Mouse (Mus musculus) kidney, embryonic 15.5 days (tissue): ENCODE results near the gene D6Ertd527e. TPM values are rescaled to one million over a fixed set of nuclear protein-coding genes. Genes with fewer than 3 reads are reported as not detected.

ENCODE experiments used
- ATAC-seq: fragments of 200-750 bp; cut with Nextera tagmentation; replicated peaks from 2 replicates; pipeline ENCODE4 v1.8.0; 2017; ENCODE audit warnings: moderate TSS enrichment; ENCODE audit not compliant: low FRiP score
- H3K27ac ChIP-seq: fragments of 300-500 bp; sonication (generic); 2 replicates; pipeline ENCODE4 v1.5.1; 2015; ENCODE audit warnings: mild to moderate bottlenecking, inconsistent platforms
- H3K27me3 ChIP-seq: fragments of 300-500 bp; sonication (generic); 2 replicates; pipeline ENCODE4 v1.6.1; 2015; ENCODE audit warnings: inconsistent platforms
- H3K36me3 ChIP-seq: fragments of 300-500 bp; sonication (generic); 2 replicates; pipeline ENCODE4 v1.6.1; 2015; ENCODE audit warnings: inconsistent platforms
- H3K4me1 ChIP-seq: fragments of 300-500 bp; sonication (generic); 2 replicates; pipeline ENCODE4 v1.6.1; 2015; ENCODE audit warnings: inconsistent platforms
- H3K4me2 ChIP-seq: fragments of 300-500 bp; sonication (generic); 2 replicates; pipeline ENCODE4 v1.6.1; 2015; ENCODE audit warnings: moderate library complexity, mild to moderate bottlenecking, inconsistent platforms
- H3K4me3 ChIP-seq: fragments of 300-500 bp; sonication (generic); replicated peaks from 2 replicates; pipeline ENCODE4 v1.5.1; 2015; ENCODE audit warnings: mild to moderate bottlenecking, inconsistent platforms
- H3K9ac ChIP-seq: fragments of 300-500 bp; sonication (generic); 2 replicates; pipeline ENCODE4 v1.6.1; 2015; ENCODE audit warnings: mild to moderate bottlenecking, inconsistent platforms
- H3K9me3 ChIP-seq: fragments of 300-500 bp; sonication (generic); replicated peaks from 2 replicates; pipeline ENCODE4 v1.6.1; 2016; ENCODE audit warnings: inconsistent platforms
- WGBS: fragments of 180-500 bp; shearing (Covaris S2); methylation state at CpG from one replicate; pipeline ENCODE4 v1.1.7; 2015; ENCODE audit warnings: mixed read lengths; 5-methylcytosine and 5-hydroxymethylcytosine counted together
- polyA plus RNA-seq: library from polyadenylated mRNA; unstranded; fragments of >200 nt; fragmentation: Nextera tagmentation; extraction: Ambion mirVana; gene quantifications from 2 replicates; pipeline ENCODE4 v1.2.1, GENCODE M21; 2015

The D6Ertd527e gene
- 0.14 and 0.38 TPM in 2 replicates for polyA plus RNA-seq

- Histone ChIP-seq H3K9ac (no peak within 1 kb of the TSS), H3K4me2 (no peak within 1 kb of the TSS), H3K36me3 (no peaks in the 10 kb centered on the region), H3K4me1 (peaks cover 27% of the 10 kb centered on the region), H3K9me3 (no peaks in the 10 kb centered on the region), H3K4me3 (no peak within 1 kb of the TSS), H3K27me3 (no peaks in the 10 kb centered on the region), H3K27ac (no peak within 1 kb of the TSS)
- 62% methylated on average over 11 of the region's 11 CpGs for WGBS
- no peak for ATAC-seq
These were observed at the start of gene D6Ertd527e for GRCm38 (mm10) chr6:87104123-87104796. Gene D6Ertd527e, plus strand, starts transcription at chr6:87104746.

DNA sequence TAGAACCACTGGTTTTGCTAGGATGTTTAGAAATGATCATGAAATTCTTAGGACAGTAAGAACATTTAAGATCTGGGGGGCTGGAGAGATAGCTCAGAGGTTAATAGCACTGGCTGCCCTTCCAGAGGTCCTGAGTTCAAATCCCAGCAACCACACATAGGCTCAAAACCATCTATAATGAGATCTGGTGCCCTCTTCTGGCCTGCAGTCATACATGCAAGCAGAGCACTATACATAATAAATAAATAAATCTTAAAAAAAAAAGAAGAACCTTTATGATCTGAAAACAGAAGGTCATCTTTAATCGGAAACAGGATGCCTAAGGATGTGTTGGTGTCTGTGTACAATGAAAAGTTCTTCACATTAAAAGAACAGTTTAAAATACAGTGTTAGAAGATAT, 44.8 kb upstream of the D6Ertd527e start:
- Histone ChIP-seq H3K9ac (no peak overlapping the region), H3K9me3 (no peaks in the 10 kb centered on the region), H3K4me3 (no peak overlapping the region), H3K27ac (no peak overlapping the region), H3K36me3 (peaks cover 94% of the 10 kb centered on the region), H3K4me1 (no peaks in the 10 kb centered on the region), H3K27me3 (no peaks in the 10 kb centered on the region), H3K4me2 (no peak overlapping the region)
- WGBS, result 94% methylated on average over 1 of the region's 1 CpGs
- ATAC-seq, result no peak

DNA sequence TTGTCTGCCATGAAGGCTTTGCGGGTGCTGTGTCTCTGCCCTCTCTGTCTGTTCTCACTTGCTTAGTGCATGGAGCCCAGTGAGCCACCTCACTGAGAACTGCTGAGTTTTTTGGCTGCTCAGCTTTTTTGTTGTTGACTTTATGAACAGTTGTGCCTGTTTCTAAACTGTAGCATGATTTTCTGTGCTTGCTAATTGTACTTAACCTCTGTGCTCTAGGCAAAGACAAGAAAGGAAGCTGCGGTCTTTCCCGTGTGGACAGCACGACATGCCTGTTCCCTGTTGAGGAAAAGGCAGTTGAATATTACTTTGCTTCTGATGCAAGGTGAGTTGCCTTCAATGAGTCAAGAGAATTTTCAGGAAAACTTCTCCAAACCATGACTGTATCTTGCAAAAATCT, 41.0 kb upstream of the D6Ertd527e start:
- Histone ChIP-seq H3K27ac (no peak overlapping the region), H3K9ac (no peak overlapping the region), H3K4me1 (no peaks in the 10 kb centered on the region), H3K4me2 (no peak overlapping the region), H3K9me3 (no peaks in the 10 kb centered on the region), H3K27me3 (no peaks in the 10 kb centered on the region), H3K4me3 (no peak overlapping the region), H3K36me3 (peaks cover 94% of the 10 kb centered on the region)
- WGBS, result 94% methylated on average over 4 of the region's 4 CpGs
- no peak for ATAC-seq

DNA sequence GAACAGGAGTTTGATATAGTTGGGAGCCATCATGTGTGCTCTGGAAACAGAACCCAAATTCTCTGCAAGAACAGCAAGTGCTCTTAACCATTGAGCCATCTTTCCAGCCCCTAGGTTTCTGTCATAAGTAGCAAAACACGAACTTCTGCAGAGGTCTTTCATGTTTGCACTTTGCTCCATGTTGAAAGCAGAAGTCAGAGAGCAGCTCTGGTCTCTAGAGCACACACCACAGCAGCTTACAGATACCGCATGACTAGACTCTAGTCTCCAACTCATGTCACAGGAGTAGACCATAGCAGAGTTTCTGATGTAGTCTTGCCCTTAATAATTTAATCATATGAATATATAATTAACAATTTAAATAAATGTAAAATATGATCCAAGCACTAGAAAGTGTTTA, 36.3 kb upstream of the D6Ertd527e start:
- 86% methylated on average over 2 of the region's 2 CpGs for WGBS
- H3K27ac ChIP-seq, result no peak overlapping the region
- no peaks in the 10 kb centered on the region for H3K4me1 ChIP-seq
- H3K9ac ChIP-seq, result no peak overlapping the region
- no peak for ATAC-seq
- no peak overlapping the region for H3K4me3 ChIP-seq
- no peaks in the 10 kb centered on the region for H3K9me3 ChIP-seq
- H3K36me3 ChIP-seq, result peaks cover 97% of the 10 kb centered on the region
- H3K4me2 ChIP-seq, result no peak overlapping the region
- no peaks in the 10 kb centered on the region for H3K27me3 ChIP-seq

DNA sequence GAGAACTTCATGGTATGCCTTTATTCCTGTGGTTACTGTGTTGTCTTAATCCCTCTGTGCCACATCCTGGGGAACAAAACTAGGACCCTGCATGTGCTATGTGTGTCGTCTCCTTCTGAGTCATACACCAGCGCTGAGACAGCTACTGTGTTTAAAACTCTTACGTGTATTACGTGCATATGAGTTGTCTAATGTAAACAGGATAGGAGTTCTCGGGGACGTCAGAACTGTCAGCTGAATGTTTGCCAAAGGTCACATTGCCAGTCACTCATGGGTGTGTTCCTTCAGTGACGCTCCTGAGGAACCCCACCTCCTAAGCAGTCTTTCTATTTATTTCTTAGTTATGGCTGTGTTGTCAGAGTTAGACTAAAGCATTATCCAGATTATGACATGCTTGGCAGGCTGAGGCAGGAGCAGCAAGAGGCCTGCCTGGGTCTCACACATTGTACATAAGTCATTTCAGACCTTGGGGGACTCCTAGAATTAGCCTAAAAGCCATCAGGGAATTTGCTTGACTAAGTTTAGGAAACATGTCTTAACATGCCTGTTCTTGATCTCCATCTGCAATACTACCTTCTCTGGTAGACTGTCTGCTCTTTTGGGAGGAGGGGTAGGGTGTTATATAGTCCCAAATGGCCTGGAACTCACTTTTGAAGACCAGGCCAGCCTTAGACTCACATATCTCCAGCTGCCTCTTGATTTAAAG, 35.2 kb upstream of the D6Ertd527e start:
- no peak for ATAC-seq
- no peaks in the 10 kb centered on the region for H3K9me3 ChIP-seq
- no peak overlapping the region for H3K9ac ChIP-seq
- 78% methylated on average over 7 of the region's 7 CpGs for WGBS
- H3K4me3 ChIP-seq, result no peak overlapping the region
- peaks cover 97% of the 10 kb centered on the region for H3K36me3 ChIP-seq
- H3K4me2 ChIP-seq, result no peak overlapping the region
- H3K4me1 ChIP-seq, result no peaks in the 10 kb centered on the region
- H3K27me3 ChIP-seq, result no peaks in the 10 kb centered on the region
- no peak overlapping the region for H3K27ac ChIP-seq

DNA sequence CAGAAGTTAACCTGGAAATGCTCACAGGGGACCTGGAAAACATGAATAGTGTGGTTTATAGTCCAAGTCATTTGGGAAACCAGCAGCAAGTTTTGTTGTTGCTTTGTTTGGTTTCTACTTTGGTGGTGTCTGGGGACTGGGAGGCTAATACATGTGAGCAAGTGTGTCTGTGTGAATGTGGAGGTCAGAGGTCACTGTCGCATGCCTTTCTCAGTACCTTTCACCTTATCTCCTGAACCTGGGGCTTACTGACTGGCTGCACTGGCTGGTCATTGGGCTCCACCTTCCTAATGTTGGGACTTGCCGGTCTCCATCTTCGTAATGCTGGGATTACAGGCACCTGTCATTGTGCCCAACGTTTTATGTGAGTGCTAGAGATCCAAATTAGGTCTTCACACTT, 33.9 kb upstream of the D6Ertd527e start:
- no peaks in the 10 kb centered on the region for H3K27me3 ChIP-seq
- no peak overlapping the region for H3K9ac ChIP-seq
- WGBS, result 85% methylated on average over 4 of the region's 4 CpGs
- no peak for ATAC-seq
- no peak overlapping the region for H3K27ac ChIP-seq
- H3K36me3 ChIP-seq, result peaks cover 89% of the 10 kb centered on the region
- H3K4me1 ChIP-seq, result no peaks in the 10 kb centered on the region
- no peak overlapping the region for H3K4me3 ChIP-seq
- H3K9me3 ChIP-seq, result no peaks in the 10 kb centered on the region
- no peak overlapping the region for H3K4me2 ChIP-seq

DNA sequence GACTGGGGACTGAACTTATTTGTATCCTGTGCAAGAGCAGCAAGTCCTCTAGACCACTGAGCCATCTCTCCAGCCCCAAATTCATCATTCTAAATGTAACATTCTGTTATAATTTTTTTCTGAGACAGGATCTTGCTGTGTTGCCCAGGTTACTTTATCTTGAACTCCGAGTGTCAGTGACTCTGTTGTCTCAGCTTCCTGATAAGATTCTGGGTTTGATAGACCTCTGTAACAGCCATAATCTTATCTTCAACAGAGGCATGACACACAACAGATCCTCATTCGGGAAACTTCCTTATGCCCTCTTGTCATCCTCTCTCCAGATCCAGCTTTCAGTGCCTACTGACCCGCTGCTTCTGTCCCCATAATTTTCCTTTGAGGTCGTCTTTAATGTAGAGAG, 31.8 kb upstream of the D6Ertd527e start:
- 87% methylated on average over 4 of the region's 4 CpGs for WGBS
- Histone ChIP-seq H3K36me3 (peaks cover 89% of the 10 kb centered on the region), H3K9me3 (no peaks in the 10 kb centered on the region), H3K4me2 (no peak overlapping the region), H3K27me3 (no peaks in the 10 kb centered on the region), H3K4me1 (no peaks in the 10 kb centered on the region), H3K27ac (no peak overlapping the region), H3K4me3 (no peak overlapping the region), H3K9ac (no peak overlapping the region)
- no peak for ATAC-seq

DNA sequence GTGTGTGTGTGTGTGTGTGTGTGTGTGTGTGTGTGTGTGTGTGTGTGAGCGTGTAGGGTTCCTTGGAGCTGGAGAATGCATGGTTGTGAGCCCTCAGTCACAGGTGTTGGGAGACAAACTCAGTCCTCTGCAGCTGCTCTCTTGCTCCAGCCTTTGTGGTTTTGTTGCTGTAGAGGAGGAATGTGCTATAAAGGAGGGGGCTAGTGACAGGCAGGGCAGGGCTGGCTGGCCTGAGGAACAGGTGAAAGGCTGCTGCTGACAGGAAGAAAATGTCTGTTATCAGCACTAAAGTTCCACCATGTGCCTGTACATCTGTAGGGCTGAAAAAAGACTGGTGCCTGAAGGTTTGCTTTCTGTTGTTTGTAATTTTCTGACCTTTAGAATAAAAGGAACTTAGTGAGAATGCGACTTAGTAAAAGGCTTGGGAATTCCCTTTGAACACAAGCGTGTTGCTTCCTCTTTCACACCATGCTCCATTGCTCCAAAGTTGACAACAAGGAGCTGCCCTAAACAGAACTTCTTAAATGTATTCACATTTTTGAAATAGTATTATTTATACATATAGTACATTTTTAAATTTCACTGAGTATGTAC, 29.4 kb upstream of the D6Ertd527e start:
- Histone ChIP-seq H3K27me3 (no peaks in the 10 kb centered on the region), H3K9ac (no peak overlapping the region), H3K4me1 (no peaks in the 10 kb centered on the region), H3K27ac (no peak overlapping the region), H3K9me3 (no peaks in the 10 kb centered on the region), H3K4me3 (no peak overlapping the region), H3K36me3 (peaks cover 84% of the 10 kb centered on the region), H3K4me2 (no peak overlapping the region)
- no peak for ATAC-seq
- WGBS, result 78% methylated on average over 3 of the region's 3 CpGs

DNA sequence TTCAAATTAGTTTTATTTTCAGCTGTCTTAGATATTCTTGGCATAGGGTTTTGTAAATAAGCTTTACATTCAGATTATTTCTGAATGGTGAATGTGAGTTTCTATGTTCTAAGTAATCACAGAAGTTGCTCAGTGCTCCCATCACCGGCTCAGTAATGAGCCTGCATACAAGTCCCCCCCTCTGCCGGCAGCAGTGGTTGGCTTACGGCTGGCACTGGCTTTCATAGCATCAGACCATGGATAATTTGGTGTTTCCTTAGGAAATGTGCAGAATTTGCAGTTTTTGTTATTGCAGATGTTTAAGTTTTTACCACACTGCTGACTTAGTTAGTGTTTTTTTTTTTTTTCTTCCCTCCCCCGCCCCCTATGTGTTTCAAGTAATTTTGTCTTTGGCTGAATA, 25.1 kb upstream of the D6Ertd527e start:
- Histone ChIP-seq H3K27ac (no peak overlapping the region), H3K4me2 (no peak overlapping the region), H3K9ac (no peak overlapping the region), H3K4me1 (no peaks in the 10 kb centered on the region), H3K36me3 (peaks cover 86% of the 10 kb centered on the region), H3K9me3 (no peaks in the 10 kb centered on the region), H3K27me3 (no peaks in the 10 kb centered on the region), H3K4me3 (no peak overlapping the region)
- no peak for ATAC-seq
- 90% methylated on average over 4 of the region's 4 CpGs for WGBS

GRCm38 (mm10) chr6:87085026-87085425, 19.5 kb upstream of the D6Ertd527e start:
- H3K4me2 ChIP-seq, result no peak overlapping the region
- peaks cover 97% of the 10 kb centered on the region for H3K36me3 ChIP-seq
- no peaks in the 10 kb centered on the region for H3K27me3 ChIP-seq
- no peak overlapping the region for H3K4me3 ChIP-seq
- H3K27ac ChIP-seq, result no peak overlapping the region
- H3K4me1 ChIP-seq, result no peaks in the 10 kb centered on the region
- no peak overlapping the region for H3K9ac ChIP-seq
- 82% methylated on average over 6 of the region's 6 CpGs for WGBS
- ATAC-seq, result no peak
- H3K9me3 ChIP-seq, result no peaks in the 10 kb centered on the region

DNA sequence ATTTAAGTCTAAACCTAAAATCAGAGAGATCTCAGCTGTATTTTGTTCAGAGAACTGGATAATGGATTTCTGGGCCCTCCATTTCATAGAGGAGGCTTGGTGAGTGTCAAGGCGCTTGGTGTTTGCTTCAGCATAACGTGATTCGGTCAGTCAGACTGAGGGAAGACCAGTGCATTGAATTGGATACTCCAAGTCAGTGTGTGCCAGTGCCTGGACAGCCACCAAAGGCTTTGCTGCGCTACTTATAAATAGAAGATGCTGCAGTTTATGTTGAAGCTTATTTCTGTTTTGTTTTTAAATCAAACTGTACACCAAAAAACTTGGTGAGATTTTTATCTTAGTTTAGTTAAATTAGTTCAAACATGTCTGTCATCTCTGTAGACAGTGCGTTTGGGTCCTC, 16.2 kb upstream of the D6Ertd527e start:
- no peaks in the 10 kb centered on the region for H3K4me1 ChIP-seq
- no peaks in the 10 kb centered on the region for H3K27me3 ChIP-seq
- no peak for ATAC-seq
- H3K27ac ChIP-seq, result no peak overlapping the region
- 95% methylated on average over 5 of the region's 5 CpGs for WGBS
- H3K9me3 ChIP-seq, result no peaks in the 10 kb centered on the region
- H3K9ac ChIP-seq, result no peak overlapping the region
- no peak overlapping the region for H3K4me2 ChIP-seq
- no peak overlapping the region for H3K4me3 ChIP-seq
- H3K36me3 ChIP-seq, result peaks cover 80% of the 10 kb centered on the region

GRCm38 (mm10) chr6:87090877-87091276, 13.7 kb upstream of the D6Ertd527e start:
- 73% methylated on average over 3 of the region's 3 CpGs for WGBS
- Histone ChIP-seq H3K4me2 (no peak overlapping the region), H3K36me3 (peaks cover 55% of the 10 kb centered on the region)

More at GRCm38 (mm10) chr6:87090877-87091276, 13.7 kb upstream of the D6Ertd527e start:
- Histone ChIP-seq H3K27ac (no peak overlapping the region), H3K9ac (no peak overlapping the region), H3K4me3 (no peak overlapping the region), H3K27me3 (no peaks in the 10 kb centered on the region), H3K9me3 (no peaks in the 10 kb centered on the region), H3K4me1 (no peaks in the 10 kb centered on the region)
- no peak for ATAC-seq
